Mouse (Mus musculus): ENCODE results near the gene Gm44503. TPM values are rescaled to one million over a fixed set of nuclear protein-coding genes. Genes with fewer than 3 reads are reported as not detected.

Gm44503 gene
- polyA plus RNA-seq, 1 experiment from 2014 or later: not detected

Small RNA genes within 50 kb of the gene (microRNA-seq; reads per million reads assigned to microRNA genes)
- not detected for gene Gm27353

Other genes with a start within 250 kb of the Gm44503 start
- 0.20 and 0.46 TPM in 2 replicates for gene Prtg, start 152.0 kb upstream of the Gm44503 start, polyA plus RNA-seq (2015; fragmentation: Nextera tagmentation; extraction: Ambion mirVana)
- gene Pygo1, start 33.2 kb upstream of the Gm44503 start, polyA plus RNA-seq (2015; fragmentation: Nextera tagmentation; extraction: Ambion mirVana): 14.8 and 15.4 TPM in 2 replicates
- gene Dyx1c1, start 67 bp upstream of the Gm44503 start, polyA plus RNA-seq (2015; fragmentation: Nextera tagmentation; extraction: Ambion mirVana): 2.3 and 2.4 TPM in 2 replicates
- gene Ccpg1os, start 26.5 kb downstream of the Gm44503 start, polyA plus RNA-seq (2015; fragmentation: Nextera tagmentation; extraction: Ambion mirVana): 21.5 and 23.8 TPM in 2 replicates
- 46.5 and 47.5 TPM in 2 replicates for gene Ccpg1, start 26.6 kb downstream of the Gm44503 start, polyA plus RNA-seq (2015; fragmentation: Nextera tagmentation; extraction: Ambion mirVana)
- 11.7 and 12.7 TPM in 2 replicates for gene Pigb, start 81.5 kb downstream of the Gm44503 start, polyA plus RNA-seq (2015; fragmentation: Nextera tagmentation; extraction: Ambion mirVana)
- 1.0 and 1.2 TPM in 2 replicates for gene Rab27a, start 86.0 kb downstream of the Gm44503 start, polyA plus RNA-seq (2015; fragmentation: Nextera tagmentation; extraction: Ambion mirVana)
- gene Khdc3, start 143.0 kb downstream of the Gm44503 start, polyA plus RNA-seq (2015; fragmentation: Nextera tagmentation; extraction: Ambion mirVana): not detected in 2 replicates
- gene Gm20509, start 143.6 kb downstream of the Gm44503 start, polyA plus RNA-seq (2015; fragmentation: Nextera tagmentation; extraction: Ambion mirVana): not detected in 2 replicates
- 123 and 125 TPM in 2 replicates for gene Rsl24d1, start 154.6 kb downstream of the Gm44503 start, polyA plus RNA-seq (2015; fragmentation: Nextera tagmentation; extraction: Ambion mirVana)

All from forebrain, embryonic 15.5 days (tissue).